Mouse (Mus musculus): ENCODE measurements around the gene Alpk3. TPM values are rescaled to one million over a fixed set of nuclear protein-coding genes. Genes with fewer than 3 reads are reported as not detected.

The Alpk3 gene
- polyA plus RNA-seq, 1 experiment from 2014 or later: 0.29 TPM

GRCm38 (mm10) chr7:81055709-81056370 lies 1.6 kb upstream of the Alpk3 start:
- H3K4me1 ChIP-seq (replicated peaks): no peaks in the 10 kb centered on the region
- H3K4me2 ChIP-seq: no peak overlapping the region
- H3K9ac ChIP-seq: no peak overlapping the region
- WGBS: 81% methylated on average over 11 of the region's 11 CpGs
- H3K27me3 ChIP-seq: no peaks in the 10 kb centered on the region
- no peaks in the 10 kb centered on the region for H3K9me3 ChIP-seq
- no peak overlapping the region for H3K27ac ChIP-seq (replicated peaks)
- no peaks in the 10 kb centered on the region for H3K36me3 ChIP-seq
- ATAC-seq (ENCODE audit: low read depth): no peak
- no peak overlapping the region for H3K4me3 ChIP-seq

- H3K27me3 ChIP-seq: no peaks in the 10 kb centered on the region
- no peak overlapping the region for H3K9ac ChIP-seq
- no peak for ATAC-seq (ENCODE audit: low read depth)
- 76% methylated on average over 6 of the region's 6 CpGs for WGBS
- no peak overlapping the region for H3K27ac ChIP-seq (replicated peaks)
- no peak overlapping the region for H3K4me2 ChIP-seq
- no peaks in the 10 kb centered on the region for H3K9me3 ChIP-seq
- H3K4me3 ChIP-seq: no peak overlapping the region
- no peaks in the 10 kb centered on the region for H3K4me1 ChIP-seq (replicated peaks)
- no peaks in the 10 kb centered on the region for H3K36me3 ChIP-seq
These were observed 706 bp downstream of the Alpk3 start for GRCm38 (mm10) chr7:81057901-81058711.

GRCm38 (mm10) chr7:81058712-81059154 lies 1.3 kb downstream of the Alpk3 start:
- WGBS: 65% methylated on average over 9 of the region's 9 CpGs

GRCm38 (mm10) chr7:81059388-81059787 lies 2.0 kb downstream of the Alpk3 start:
- Histone ChIP-seq H3K27ac (replicated peaks) (no peak overlapping the region), H3K9ac (no peak overlapping the region), H3K36me3 (no peaks in the 10 kb centered on the region), H3K27me3 (no peaks in the 10 kb centered on the region), H3K9me3 (no peaks in the 10 kb centered on the region), H3K4me1 (replicated peaks) (no peaks in the 10 kb centered on the region), H3K4me3 (no peak overlapping the region), H3K4me2 (no peak overlapping the region)
- WGBS: 77% methylated on average over 5 of the region's 5 CpGs
- ATAC-seq (ENCODE audit: low read depth): no peak

More at GRCm38 (mm10) chr7:81058712-81059154, 1.3 kb downstream of the Alpk3 start:
- H3K9ac ChIP-seq: no peak overlapping the region
- ATAC-seq (ENCODE audit: low read depth): no peak
- H3K9me3 ChIP-seq: no peaks in the 10 kb centered on the region
- H3K4me2 ChIP-seq: no peak overlapping the region
- H3K27me3 ChIP-seq: no peaks in the 10 kb centered on the region
- no peak overlapping the region for H3K27ac ChIP-seq (replicated peaks)
- no peaks in the 10 kb centered on the region for H3K36me3 ChIP-seq
- H3K4me3 ChIP-seq: no peak overlapping the region
- no peaks in the 10 kb centered on the region for H3K4me1 ChIP-seq (replicated peaks)

- Histone ChIP-seq H3K36me3 (no peaks in the 10 kb centered on the region), H3K4me1 (replicated peaks) (no peaks in the 10 kb centered on the region), H3K4me2 (no peak overlapping the region), H3K27ac (replicated peaks) (no peak overlapping the region), H3K9ac (no peak overlapping the region), H3K9me3 (no peaks in the 10 kb centered on the region), H3K27me3 (no peaks in the 10 kb centered on the region), H3K4me3 (no peak overlapping the region)
- 74% methylated on average over 2 of the region's 2 CpGs for WGBS
- no peak for ATAC-seq (ENCODE audit: low read depth)
These were observed 3.5 kb downstream of the Alpk3 start for GRCm38 (mm10) chr7:81060908-81061307.

GRCm38 (mm10) chr7:81061936-81062335 lies 4.5 kb downstream of the Alpk3 start:
- H3K4me3 ChIP-seq: no peak overlapping the region
- no peak overlapping the region for H3K9ac ChIP-seq
- no peaks in the 10 kb centered on the region for H3K36me3 ChIP-seq
- no peak for ATAC-seq (ENCODE audit: low read depth)
- no peaks in the 10 kb centered on the region for H3K27me3 ChIP-seq
- no peaks in the 10 kb centered on the region for H3K9me3 ChIP-seq
- WGBS: 85% methylated on average over 11 of the region's 11 CpGs
- H3K27ac ChIP-seq (replicated peaks): no peak overlapping the region
- H3K4me1 ChIP-seq (replicated peaks): peaks cover 5% of the 10 kb centered on the region
- no peak overlapping the region for H3K4me2 ChIP-seq

GRCm38 (mm10) chr7:81063332-81063731 lies 5.9 kb downstream of the Alpk3 start:
- ATAC-seq (ENCODE audit: low read depth): no peak
- H3K9me3 ChIP-seq: no peaks in the 10 kb centered on the region
- no peak overlapping the region for H3K4me2 ChIP-seq
- H3K4me3 ChIP-seq: no peak overlapping the region
- H3K4me1 ChIP-seq (replicated peaks): peaks cover 6% of the 10 kb centered on the region
- 59% methylated on average over 9 of the region's 9 CpGs for WGBS
- H3K36me3 ChIP-seq: no peaks in the 10 kb centered on the region
- no peaks in the 10 kb centered on the region for H3K27me3 ChIP-seq
- no peak overlapping the region for H3K27ac ChIP-seq (replicated peaks)
- H3K9ac ChIP-seq: no peak overlapping the region

GRCm38 (mm10) chr7:81066714-81067113 lies 9.3 kb downstream of the Alpk3 start:
- Histone ChIP-seq H3K4me1 (replicated peaks) (peaks cover 6% of the 10 kb centered on the region), H3K9ac (no peak overlapping the region), H3K36me3 (no peaks in the 10 kb centered on the region), H3K9me3 (no peaks in the 10 kb centered on the region), H3K27ac (replicated peaks) (no peak overlapping the region), H3K4me2 (no peak overlapping the region), H3K4me3 (no peak overlapping the region), H3K27me3 (no peaks in the 10 kb centered on the region)
- 19% methylated on average over 6 of the region's 6 CpGs for WGBS
- ATAC-seq (ENCODE audit: low read depth): no peak

GRCm38 (mm10) chr7:81072463-81072862 lies 15.1 kb downstream of the Alpk3 start:
- H3K4me1 ChIP-seq (replicated peaks): no peaks in the 10 kb centered on the region
- no peaks in the 10 kb centered on the region for H3K36me3 ChIP-seq
- H3K9me3 ChIP-seq: no peaks in the 10 kb centered on the region
- no peak overlapping the region for H3K27ac ChIP-seq (replicated peaks)
- ATAC-seq (ENCODE audit: low read depth): no peak
- H3K9ac ChIP-seq: no peak overlapping the region
- H3K27me3 ChIP-seq: no peaks in the 10 kb centered on the region
- no peak overlapping the region for H3K4me2 ChIP-seq
- H3K4me3 ChIP-seq: no peak overlapping the region
- 60% methylated on average over 5 of the region's 5 CpGs for WGBS

GRCm38 (mm10) chr7:81073273-81073672 lies 15.9 kb downstream of the Alpk3 start:
- H3K27ac ChIP-seq (replicated peaks): no peak overlapping the region
- no peak for ATAC-seq (ENCODE audit: low read depth)
- WGBS: 79% methylated on average over 5 of the region's 5 CpGs
- H3K4me1 ChIP-seq (replicated peaks): no peaks in the 10 kb centered on the region
- no peak overlapping the region for H3K4me3 ChIP-seq
- no peak overlapping the region for H3K9ac ChIP-seq
- H3K9me3 ChIP-seq: no peaks in the 10 kb centered on the region
- no peaks in the 10 kb centered on the region for H3K27me3 ChIP-seq
- no peaks in the 10 kb centered on the region for H3K36me3 ChIP-seq
- no peak overlapping the region for H3K4me2 ChIP-seq

GRCm38 (mm10) chr7:81074546-81074945 lies 17.1 kb downstream of the Alpk3 start:
- no peak overlapping the region for H3K4me3 ChIP-seq
- no peaks in the 10 kb centered on the region for H3K36me3 ChIP-seq
- no peak overlapping the region for H3K27ac ChIP-seq (replicated peaks)
- no peaks in the 10 kb centered on the region for H3K9me3 ChIP-seq
- H3K4me1 ChIP-seq (replicated peaks): no peaks in the 10 kb centered on the region
- H3K27me3 ChIP-seq: no peaks in the 10 kb centered on the region
- no peak for ATAC-seq (ENCODE audit: low read depth)
- H3K9ac ChIP-seq: no peak overlapping the region
- H3K4me2 ChIP-seq: no peak overlapping the region
- WGBS: 61% methylated on average over 9 of the region's 9 CpGs

GRCm38 (mm10) chr7:81075299-81075698 lies 17.9 kb downstream of the Alpk3 start:
- H3K9me3 ChIP-seq: no peaks in the 10 kb centered on the region
- H3K27me3 ChIP-seq: no peaks in the 10 kb centered on the region
- no peak for ATAC-seq (ENCODE audit: low read depth)
- H3K36me3 ChIP-seq: no peaks in the 10 kb centered on the region
- H3K4me2 ChIP-seq: no peak overlapping the region
- no peak overlapping the region for H3K27ac ChIP-seq (replicated peaks)
- H3K4me1 ChIP-seq (replicated peaks): no peaks in the 10 kb centered on the region
- H3K4me3 ChIP-seq: no peak overlapping the region
- 73% methylated on average over 7 of the region's 7 CpGs for WGBS
- H3K9ac ChIP-seq: no peak overlapping the region

All from neural tube, embryonic 13.5 days (tissue).